Mouse (Mus musculus): ENCODE data around the gene Layn. TPM values are rescaled to one million over a fixed set of nuclear protein-coding genes. Genes with fewer than 3 reads are reported as not detected.

Layn gene
- polyA plus RNA-seq, 1 experiment from 2014 or later, result 7.6 TPM

DNA sequence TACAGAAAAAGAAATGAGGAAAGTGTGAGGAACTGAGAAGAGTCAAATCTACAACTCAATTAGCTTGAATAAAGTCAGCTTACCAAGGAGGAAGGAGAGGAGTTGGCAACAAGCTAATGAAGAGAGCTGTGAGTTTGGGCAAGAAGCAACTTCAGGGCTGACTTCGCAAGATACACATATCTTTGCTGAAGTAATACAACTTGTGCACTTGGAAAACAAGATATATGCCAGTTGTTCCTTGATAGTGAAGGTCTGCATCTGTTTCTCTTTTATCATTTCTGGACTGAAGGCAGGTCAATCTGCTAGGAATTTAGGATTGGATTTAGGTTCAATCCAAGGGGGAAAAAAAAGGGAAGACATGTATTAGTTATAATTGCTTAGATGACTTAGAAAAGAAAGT, 63.2 kb downstream of the Layn start:
- Histone ChIP-seq H3K4me3 (ENCODE audit: low read length) (no peak overlapping the region), H3K4me1 (ENCODE audit: insufficient read depth, low read length) (peaks cover 3% of the 10 kb centered on the region; the same call in 1 of the 2 replicates), H3K36me3 (ENCODE audit: insufficient read depth, low read length) (no peaks in the 10 kb centered on the region), H3K9me3 (ENCODE audit: low read length) (no peaks in the 10 kb centered on the region), H3K27ac (ENCODE audit: low read length) (no peak overlapping the region), H3K4me2 (replicated peaks; ENCODE audit: low read depth, low read length) (no peak overlapping the region), H3K27me3 (ENCODE audit: insufficient read depth, low read length) (no peaks in the 10 kb centered on the region), H3K9ac (replicated peaks; ENCODE audit: low read length) (no peak overlapping the region)
- WGBS, result 80% methylated on average over 1 of the region's 1 CpGs
- no peak for ATAC-seq (ENCODE audit: low FRiP score, low TSS enrichment)

DNA sequence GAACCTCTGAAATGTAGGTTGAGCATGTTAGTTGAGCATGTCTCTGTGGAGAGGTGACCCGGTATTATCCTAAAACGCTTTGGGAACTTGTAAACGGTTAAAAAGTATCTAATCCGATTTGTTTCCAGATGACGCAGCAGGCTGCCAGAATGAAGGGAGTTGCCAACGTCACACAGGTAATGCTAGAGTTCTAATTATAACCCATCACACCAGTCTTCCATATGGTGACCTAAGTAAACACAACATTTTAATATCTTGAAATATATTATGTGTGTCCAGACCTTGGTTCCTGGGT, 67.3 kb downstream of the Layn start:
- ATAC-seq (ENCODE audit: low FRiP score, low TSS enrichment), result no peak
- Histone ChIP-seq H3K9me3 (ENCODE audit: low read length) (no peaks in the 10 kb centered on the region), H3K4me3 (ENCODE audit: low read length) (peak overlapping the region; percentile 40), H3K4me1 (ENCODE audit: insufficient read depth, low read length) (peaks cover 11% of the 10 kb centered on the region), H3K27ac (ENCODE audit: low read length) (no peak overlapping the region), H3K36me3 (ENCODE audit: insufficient read depth, low read length) (no peaks in the 10 kb centered on the region), H3K27me3 (ENCODE audit: insufficient read depth, low read length) (no peaks in the 10 kb centered on the region), H3K9ac (replicated peaks; ENCODE audit: low read length) (peak overlapping the region; percentile 59; the same call in 1 of the 2 replicates), H3K4me2 (replicated peaks; ENCODE audit: low read depth, low read length) (peak overlapping the region; percentile 69)
- WGBS, result 7% methylated on average over 6 of the region's 6 CpGs

DNA sequence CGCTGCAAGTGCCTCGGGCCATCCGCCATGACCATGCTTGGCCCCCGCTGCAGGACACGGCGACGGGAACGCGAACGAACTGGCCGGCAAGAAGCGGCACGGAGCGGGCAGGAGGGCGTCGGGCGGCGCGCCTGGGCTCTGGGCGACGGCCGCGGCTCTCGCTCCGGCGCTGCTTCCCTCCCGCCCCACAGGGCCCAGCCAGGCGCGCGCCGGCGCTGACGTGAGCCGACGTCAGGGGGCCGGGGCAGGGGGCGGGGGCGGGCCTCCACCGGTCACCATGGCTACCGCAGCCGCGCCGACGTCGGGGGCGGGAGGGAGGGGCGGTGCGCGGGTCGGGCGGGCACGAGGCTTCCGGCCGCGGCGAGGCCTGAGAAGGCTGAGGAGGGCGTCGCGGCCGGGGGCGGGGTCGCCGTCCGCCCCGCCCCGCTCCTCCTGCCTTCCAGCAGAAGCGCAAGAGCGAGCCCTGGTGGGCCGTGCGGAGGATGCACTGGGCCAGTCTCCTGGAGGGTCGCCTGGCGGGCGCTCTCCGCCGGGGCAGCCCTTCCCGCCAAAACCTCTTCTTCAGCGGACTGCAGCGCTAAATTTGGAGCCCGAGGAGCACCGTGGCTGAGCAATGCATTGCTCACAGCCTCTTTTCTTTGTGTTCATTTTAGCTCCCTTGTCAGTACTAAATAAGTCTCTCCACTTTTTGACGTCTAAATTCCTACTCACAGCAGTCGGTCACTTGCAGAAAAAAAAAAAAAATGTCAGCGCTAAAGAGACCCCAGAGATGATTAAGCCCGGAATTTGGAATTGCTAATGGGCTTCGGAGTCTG, 67.8 kb downstream of the Layn start, which contains the start of gene Sik2:
Gene Sik2, minus strand, starts transcription at position 233 of the 815 bp plus-strand sequence.
- Histone ChIP-seq H3K9me3 (ENCODE audit: low read length) (no peaks in the 10 kb centered on the region), H3K27me3 (ENCODE audit: insufficient read depth, low read length) (no peaks in the 10 kb centered on the region), H3K9ac (replicated peaks; ENCODE audit: low read length) (peak within 1 kb of the TSS; percentile 92), H3K36me3 (ENCODE audit: insufficient read depth, low read length) (no peaks in the 10 kb centered on the region), H3K4me1 (ENCODE audit: insufficient read depth, low read length) (peaks cover 11% of the 10 kb centered on the region), H3K27ac (ENCODE audit: low read length) (peak within 1 kb of the TSS; percentile 92), H3K4me2 (replicated peaks; ENCODE audit: low read depth, low read length) (peak within 1 kb of the TSS; percentile 91), H3K4me3 (ENCODE audit: low read length) (peak within 1 kb of the TSS; percentile 94)
- under 1% methylated on average over 64 of the region's 85 CpGs for WGBS
- peak; percentile 97 for ATAC-seq (ENCODE audit: low FRiP score, low TSS enrichment)

DNA sequence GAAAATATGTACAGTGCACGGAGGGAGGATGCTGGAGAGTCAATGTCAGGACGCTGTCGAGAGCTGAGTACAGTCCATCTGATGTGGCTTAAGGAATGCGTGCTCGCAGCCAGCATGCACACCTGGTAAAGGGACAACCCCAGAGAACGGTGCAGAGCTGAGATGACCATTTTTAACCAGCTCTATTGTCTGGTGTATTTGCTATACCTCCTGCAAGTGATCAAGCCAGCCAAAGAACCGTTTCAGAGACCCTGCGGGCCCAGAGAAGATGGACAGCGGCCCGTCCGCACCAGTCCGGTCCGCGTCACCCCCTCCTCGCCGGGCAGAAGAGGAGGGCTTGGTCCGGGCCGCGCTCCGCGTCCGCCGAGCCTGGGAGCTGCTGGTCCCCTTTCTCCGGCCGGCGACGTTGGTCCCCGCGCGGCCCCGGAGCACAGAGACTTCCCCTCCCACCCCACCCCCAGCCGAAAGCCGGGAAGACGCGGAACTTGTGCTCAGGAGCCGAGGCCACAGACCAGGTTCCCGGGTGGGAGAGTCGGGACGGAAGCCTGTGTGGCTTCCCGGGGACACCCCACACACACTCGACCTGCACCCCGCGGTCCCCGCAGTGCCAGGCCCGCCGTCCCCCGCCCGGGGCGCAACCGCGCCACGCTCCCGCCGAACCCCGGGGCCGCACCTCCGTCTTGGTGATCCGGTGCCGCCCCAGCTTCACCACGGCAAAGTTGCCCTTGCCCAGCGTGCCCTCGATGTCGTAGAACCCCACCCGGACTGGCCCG, 68.6 kb downstream of the Layn start:
- Histone ChIP-seq H3K9me3 (ENCODE audit: low read length) (no peaks in the 10 kb centered on the region), H3K36me3 (ENCODE audit: insufficient read depth, low read length) (no peaks in the 10 kb centered on the region), H3K4me3 (ENCODE audit: low read length) (peak overlapping the region; percentile 94), H3K4me1 (ENCODE audit: insufficient read depth, low read length) (peaks cover 11% of the 10 kb centered on the region), H3K27ac (ENCODE audit: low read length) (peak overlapping the region; percentile 92), H3K27me3 (ENCODE audit: insufficient read depth, low read length) (no peaks in the 10 kb centered on the region), H3K9ac (replicated peaks; ENCODE audit: low read length) (peak overlapping the region; percentile 92), H3K4me2 (replicated peaks; ENCODE audit: low read depth, low read length) (peak overlapping the region; percentile 91)
- under 1% methylated on average over 52 of the region's 65 CpGs for WGBS
- ATAC-seq (ENCODE audit: low FRiP score, low TSS enrichment), result peak; percentile 50

DNA sequence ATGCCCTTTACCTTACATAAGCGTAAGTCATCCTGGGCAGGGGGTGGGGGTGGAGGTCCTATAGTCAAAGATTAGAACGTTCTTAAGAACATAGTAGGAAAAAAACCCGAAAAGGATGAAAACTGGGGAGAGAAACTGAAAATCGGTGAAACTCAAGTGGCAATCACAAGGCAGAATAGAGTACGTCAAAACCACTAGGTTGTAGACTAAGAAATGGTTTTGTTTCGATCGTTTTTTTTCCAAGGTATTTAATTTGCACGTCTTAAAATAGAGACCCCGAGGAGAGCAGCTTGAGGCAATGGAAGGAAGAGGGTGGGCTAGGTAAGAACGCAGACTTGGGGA, 69.2 kb downstream of the Layn start:
- peak overlapping the region; percentile 92 for H3K9ac ChIP-seq (replicated peaks; ENCODE audit: low read length)
- H3K36me3 ChIP-seq (ENCODE audit: insufficient read depth, low read length), result no peaks in the 10 kb centered on the region
- H3K9me3 ChIP-seq (ENCODE audit: low read length), result no peaks in the 10 kb centered on the region
- H3K27me3 ChIP-seq (ENCODE audit: insufficient read depth, low read length), result no peaks in the 10 kb centered on the region
- WGBS, result 15% methylated on average over 10 of the region's 10 CpGs
- no peak overlapping the region for H3K27ac ChIP-seq (ENCODE audit: low read length)
- no peak for ATAC-seq (ENCODE audit: low FRiP score, low TSS enrichment)
- H3K4me3 ChIP-seq (ENCODE audit: low read length), result peak overlapping the region; percentile 94
- peaks cover 11% of the 10 kb centered on the region for H3K4me1 ChIP-seq (ENCODE audit: insufficient read depth, low read length)
- H3K4me2 ChIP-seq (replicated peaks; ENCODE audit: low read depth, low read length), result peak overlapping the region; percentile 91

DNA sequence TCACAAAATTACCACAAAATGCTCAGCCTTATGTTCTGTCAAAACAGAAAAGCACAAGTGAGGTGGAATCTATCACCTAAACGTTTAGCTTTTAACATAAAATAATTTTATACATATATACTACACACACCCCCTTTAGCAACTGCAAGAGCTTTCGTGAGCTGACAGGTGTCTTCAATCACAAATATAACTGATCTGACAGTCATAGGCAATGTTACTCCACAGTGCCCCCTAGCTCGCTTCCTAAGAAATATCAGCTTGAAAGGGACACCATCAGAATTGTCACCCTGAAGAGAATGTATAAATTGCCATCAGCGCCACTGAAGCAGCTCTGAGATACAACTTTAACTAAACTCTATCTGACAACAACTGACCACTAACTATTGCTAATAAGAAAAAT, 70.0 kb downstream of the Layn start:
- Histone ChIP-seq H3K4me1 (ENCODE audit: insufficient read depth, low read length) (peaks cover 11% of the 10 kb centered on the region), H3K36me3 (ENCODE audit: insufficient read depth, low read length) (no peaks in the 10 kb centered on the region)
- 6% methylated on average over 4 of the region's 4 CpGs for WGBS

More for the DNA sequence above, 70.0 kb downstream of the Layn start:
- no peak overlapping the region for H3K4me2 ChIP-seq (replicated peaks; ENCODE audit: low read depth, low read length)
- no peak overlapping the region for H3K27ac ChIP-seq (ENCODE audit: low read length)
- no peaks in the 10 kb centered on the region for H3K27me3 ChIP-seq (ENCODE audit: insufficient read depth, low read length)
- ATAC-seq (ENCODE audit: low FRiP score, low TSS enrichment), result no peak
- H3K9ac ChIP-seq (replicated peaks; ENCODE audit: low read length), result no peak overlapping the region
- H3K9me3 ChIP-seq (ENCODE audit: low read length), result no peaks in the 10 kb centered on the region
- H3K4me3 ChIP-seq (ENCODE audit: low read length), result no peak overlapping the region

MicroRNAs within 50 kb of the gene (microRNA counts, 519-probe panel; counts per million panel counts)
- microRNA mmu-miR-34b-3p (1,713 counts per million, percentile 44 among the panel's probes with 10 or more counts), microRNA mmu-miR-34b-5p (2,039 counts per million, percentile 53 among the panel's probes with 10 or more counts), microRNA mmu-miR-34c (4,545 counts per million, percentile 94 among the panel's probes with 10 or more counts)

Small RNA genes lying within 50 kb of the gene (microRNA-seq; reads per million reads assigned to microRNA genes)
- gene Mir34b (27.7 reads per million, percentile 41 among the genes with 10 or more reads in this experiment), gene Mir34c (579 reads per million, percentile 75 among the genes with 10 or more reads in this experiment)

Other genes with a start within 250 kb of the Layn start
- 74.6 and 77.0 TPM in 2 replicates for gene Ppp2r1b, start 231.8 kb downstream of the Layn start, polyA plus RNA-seq (2015; fragmentation: Nextera tagmentation; extraction: Ambion mirVana)
- 15.5 and 19.4 TPM in 2 replicates for gene Sik2, start 68.0 kb downstream of the Layn start, polyA plus RNA-seq (2015; fragmentation: Nextera tagmentation; extraction: Ambion mirVana)
- gene Btg4, start 16.2 kb downstream of the Layn start, polyA plus RNA-seq (2015; fragmentation: Nextera tagmentation; extraction: Ambion mirVana), result not detected in 2 replicates
- gene 4833427G06Rik, start 25.0 kb upstream of the Layn start, polyA plus RNA-seq (2015; fragmentation: Nextera tagmentation; extraction: Ambion mirVana), result not detected in 2 replicates
- 0.01 and 0.03 TPM in 2 replicates for gene Gm32742, start 88.4 kb upstream of the Layn start, polyA plus RNA-seq (2015; fragmentation: Nextera tagmentation; extraction: Ambion mirVana)
- not detected in 2 replicates for gene Pou2af1, start 136.6 kb upstream of the Layn start, polyA plus RNA-seq (2015; fragmentation: Nextera tagmentation; extraction: Ambion mirVana)
- gene Colca2, start 201.5 kb upstream of the Layn start, polyA plus RNA-seq (2015; fragmentation: Nextera tagmentation; extraction: Ambion mirVana), result 4.4 and 4.6 TPM in 2 replicates

Data from kidney, embryonic 16.5 days (tissue).